Mouse (Mus musculus): ENCODE results near the gene Lgals3bp. TPM values are rescaled to one million over a fixed set of nuclear protein-coding genes. Genes with fewer than 3 reads are reported as not detected.

Lgals3bp gene
- total and polyA plus RNA-seq, 3 experiments, result 20.2 to 121 (median 28.6) TPM

- Histone ChIP-seq H3K79me2 (replicated peaks; ENCODE audit: control insufficient read depth, insufficient read depth, low read length) (no peaks in the 10 kb centered on the region), H3K4me3 (peak overlapping the region; percentile 47), H3K4me1 (ENCODE audit: control insufficient read depth, insufficient read depth, low read length) (peaks cover 45% of the 10 kb centered on the region), H3K27me3 (ENCODE audit: control insufficient read depth, insufficient read depth, low read length) (no peaks in the 10 kb centered on the region), H3K9ac (ENCODE audit: low read depth, low read length) (no peak overlapping the region), H3K36me3 (ENCODE audit: control insufficient read depth, insufficient read depth, low read length) (no peaks in the 10 kb centered on the region), H3K27ac (peak overlapping the region; percentile 91)
- intact Hi-C loops (cut with DNase I), result no loop called here
- DNase-seq, result peak in 1 of 2 experiments; percentile 55
- TF ChIP-seq EP300 (IDR thresholded peaks at IDR 0.05; ENCODE audit: insufficient read depth, low read depth, low read length) (0 out of 2 replicates have a peak, but pooled peaks have one; percentile 46), CTCF (IDR thresholded peaks at IDR 0.05) (no peak), POLR2A (IDR thresholded peaks at IDR 0.05; ENCODE audit: insufficient read depth, low read depth, low read length) (peak; percentile 13; the same call in 1 of the 2 replicates)
- 33% methylated on average over 10 of the region's 10 CpGs for WGBS
Measured at GRCm38 (mm10) chr11:118433398-118433868, 31.5 kb upstream of the Lgals3bp start.

- Histone ChIP-seq H3K27me3 (ENCODE audit: control insufficient read depth, insufficient read depth, low read length) (no peaks in the 10 kb centered on the region), H3K79me2 (replicated peaks; ENCODE audit: control insufficient read depth, insufficient read depth, low read length) (no peaks in the 10 kb centered on the region), H3K9ac (ENCODE audit: low read depth, low read length) (peak overlapping the region; percentile 23), H3K27ac (peak overlapping the region; percentile 89), H3K4me3 (no peak overlapping the region), H3K4me1 (ENCODE audit: control insufficient read depth, insufficient read depth, low read length) (peaks cover 37% of the 10 kb centered on the region), H3K36me3 (ENCODE audit: control insufficient read depth, insufficient read depth, low read length) (no peaks in the 10 kb centered on the region)
- TF ChIP-seq EP300 (IDR thresholded peaks at IDR 0.05; ENCODE audit: insufficient read depth, low read depth, low read length) (no peak), POLR2A (IDR thresholded peaks at IDR 0.05; ENCODE audit: insufficient read depth, low read depth, low read length) (no peak), CTCF (IDR thresholded peaks at IDR 0.05) (no peak)
- DNase-seq, result no peak
- 57% methylated on average over 16 of the region's 16 CpGs for WGBS
- intact Hi-C loops (cut with DNase I), result no loop called here
Measured at GRCm38 (mm10) chr11:118431100-118431948, 29.4 kb upstream of the Lgals3bp start.

- no peak overlapping the region for H3K4me3 ChIP-seq
- H3K27me3 ChIP-seq (ENCODE audit: control insufficient read depth, insufficient read depth, low read length), result no peaks in the 10 kb centered on the region
- TF ChIP-seq EP300 (IDR thresholded peaks at IDR 0.05; ENCODE audit: insufficient read depth, low read depth, low read length) (no peak), POLR2A (IDR thresholded peaks at IDR 0.05; ENCODE audit: insufficient read depth, low read depth, low read length) (no peak), CTCF (IDR thresholded peaks at IDR 0.05) (no peak)
- no peaks in the 10 kb centered on the region for H3K79me2 ChIP-seq (replicated peaks; ENCODE audit: control insufficient read depth, insufficient read depth, low read length)
- DNase-seq, result no peak
- peaks cover 36% of the 10 kb centered on the region for H3K4me1 ChIP-seq (ENCODE audit: control insufficient read depth, insufficient read depth, low read length)
- H3K9ac ChIP-seq (ENCODE audit: low read depth, low read length), result no peak overlapping the region
- WGBS, result 23% methylated on average over 4 of the region's 4 CpGs
- intact Hi-C loops (cut with DNase I), result no loop called here
- no peaks in the 10 kb centered on the region for H3K36me3 ChIP-seq (ENCODE audit: control insufficient read depth, insufficient read depth, low read length)
- H3K27ac ChIP-seq, result peak overlapping the region; percentile 89
Measured at GRCm38 (mm10) chr11:118430291-118430885, 28.5 kb upstream of the Lgals3bp start.

- peak overlapping the region; percentile 41 for H3K4me3 ChIP-seq
- DNase-seq, result peak; percentile 56 to 68
- H3K27ac ChIP-seq, result peak overlapping the region; percentile 89
- peaks cover 43% of the 10 kb centered on the region for H3K4me1 ChIP-seq (ENCODE audit: control insufficient read depth, insufficient read depth, low read length)
- H3K27me3 ChIP-seq (ENCODE audit: control insufficient read depth, insufficient read depth, low read length), result no peaks in the 10 kb centered on the region
- TF ChIP-seq EP300 (IDR thresholded peaks at IDR 0.05; ENCODE audit: insufficient read depth, low read depth, low read length) (0 out of 2 replicates have a peak, but pooled peaks have one; percentile 13), CTCF (IDR thresholded peaks at IDR 0.05) (no peak), POLR2A (IDR thresholded peaks at IDR 0.05; ENCODE audit: insufficient read depth, low read depth, low read length) (0 out of 2 replicates have a peak, but pooled peaks have one; percentile 15)
- no peaks in the 10 kb centered on the region for H3K79me2 ChIP-seq (replicated peaks; ENCODE audit: control insufficient read depth, insufficient read depth, low read length)
- intact Hi-C loops (cut with DNase I), result no loop called here
- no peaks in the 10 kb centered on the region for H3K36me3 ChIP-seq (ENCODE audit: control insufficient read depth, insufficient read depth, low read length)
- H3K9ac ChIP-seq (ENCODE audit: low read depth, low read length), result peak overlapping the region; percentile 74
- 31% methylated on average over 8 of the region's 8 CpGs for WGBS
Measured at GRCm38 (mm10) chr11:118428944-118429709, 27.2 kb upstream of the Lgals3bp start.

GRCm38 (mm10) chr11:118428460-118428868, 26.6 kb upstream of the Lgals3bp start:
- H3K4me1 ChIP-seq (ENCODE audit: control insufficient read depth, insufficient read depth, low read length), result peaks cover 48% of the 10 kb centered on the region
- peak; percentile 58 to 75 for DNase-seq
- 7% methylated on average over 11 of the region's 11 CpGs for WGBS

More at GRCm38 (mm10) chr11:118428460-118428868, 26.6 kb upstream of the Lgals3bp start:
- H3K79me2 ChIP-seq (replicated peaks; ENCODE audit: control insufficient read depth, insufficient read depth, low read length), result no peaks in the 10 kb centered on the region
- peak overlapping the region; percentile 89 for H3K27ac ChIP-seq
- H3K9ac ChIP-seq (ENCODE audit: low read depth, low read length), result peak overlapping the region; percentile 74
- TF ChIP-seq EP300 (IDR thresholded peaks at IDR 0.05; ENCODE audit: insufficient read depth, low read depth, low read length), result no peak
- TF ChIP-seq CTCF (IDR thresholded peaks at IDR 0.05), result no peak
- no peak; the same call in 1 of the 2 replicates for TF ChIP-seq POLR2A (IDR thresholded peaks at IDR 0.05; ENCODE audit: insufficient read depth, low read depth, low read length)
- no peaks in the 10 kb centered on the region for H3K36me3 ChIP-seq (ENCODE audit: control insufficient read depth, insufficient read depth, low read length)
- intact Hi-C loops (cut with DNase I), result no loop called here
- H3K4me3 ChIP-seq, result peak overlapping the region; percentile 41
- H3K27me3 ChIP-seq (ENCODE audit: control insufficient read depth, insufficient read depth, low read length), result no peaks in the 10 kb centered on the region

All from heart, adult 2 months (tissue).